Mouse (Mus musculus) heart, embryonic 13.5 days (tissue): ENCODE measurements around the gene Cyp4a12a. TPM values are rescaled to one million over a fixed set of nuclear protein-coding genes. Genes with fewer than 3 reads are reported as not detected.

Source experiments
- polyA plus RNA-seq: library from polyadenylated mRNA; unstranded; fragments of >200 nt; fragmentation: Nextera tagmentation; extraction: Ambion mirVana; gene quantifications from 2 replicates; pipeline ENCODE4 v1.2.1, GENCODE M21; 2015

The Cyp4a12a gene
- polyA plus RNA-seq, 1 experiment from 2014 or later, result not detected

Other genes with a start within 250 kb of the Cyp4a12a start
- 5.4 and 8.4 TPM in 2 replicates for gene Tal1, start 242.6 kb upstream of the Cyp4a12a start, polyA plus RNA-seq
- gene Pdzk1ip1, start 210.3 kb upstream of the Cyp4a12a start, polyA plus RNA-seq, result 23.4 and 42.7 TPM in 2 replicates
- 0.04 and 0.08 TPM in 2 replicates for gene Cyp4x1, start 164.8 kb upstream of the Cyp4a12a start, polyA plus RNA-seq
- gene Cyp4a29, start 57.0 kb upstream of the Cyp4a12a start, polyA plus RNA-seq, result not detected in 2 replicates
- not detected in 2 replicates for gene Cyp4a12b, start 112.6 kb downstream of the Cyp4a12a start, polyA plus RNA-seq
- gene Cyp4a30b, start 153.6 kb downstream of the Cyp4a12a start, polyA plus RNA-seq, result not detected in 2 replicates
- not detected in 2 replicates for gene Cyp4a14, start 197.1 kb downstream of the Cyp4a12a start, polyA plus RNA-seq
- not detected in 2 replicates for gene Cyp4a10, start 219.2 kb downstream of the Cyp4a12a start, polyA plus RNA-seq